Mouse (Mus musculus) MEL (cell line): ENCODE data around the gene Ssna1. TPM values are rescaled to one million over a fixed set of nuclear protein-coding genes. Genes with fewer than 3 reads are reported as not detected.

Experiments used
- DNase-seq: peaks from one replicate; pipeline ENCODE4 v3.0.0; 2011; ENCODE audit warnings: low read depth, low spot score
- H3K27ac ChIP-seq: 2 replicates; pipeline ENCODE4 v1.5.1; 2012; ENCODE audit warnings: low read depth, mild to moderate bottlenecking, control low read depth, low read length, moderate library complexity; ENCODE audit not compliant: control insufficient read depth
- H3K27me3 ChIP-seq, 2 experiments: fragments of 150-350 bp in 1 of 2; sonication (generic) in 1 of 2; 2 replicates each; pipeline ENCODE4 v1.6.1; 2012; ENCODE audit warnings: low read length in 2 of 2, mild to moderate bottlenecking in 2 of 2, improper control_type of control experiment in 1 of 2, moderate library complexity in 1 of 2; ENCODE audit not compliant: insufficient read depth in 2 of 2, control insufficient read depth in 1 of 2
- H3K36me3 ChIP-seq, 2 experiments: 2 replicates each; pipeline ENCODE4 v1.6.1; 2012 to 2014; ENCODE audit warnings: low read length in 2 of 2, improper control_type of control experiment in 1 of 2, inconsistent platforms in 1 of 2, mild to moderate bottlenecking in 1 of 2; ENCODE audit not compliant: insufficient read depth in 2 of 2, control insufficient read depth in 1 of 2
- H3K4me1 ChIP-seq, 2 experiments: fragments of 150-350 bp in 1 of 2; sonication (generic) in 1 of 2; 2 replicates each; pipeline ENCODE4 v1.6.1; 2012; ENCODE audit warnings: low read length in 2 of 2, improper control_type of control experiment in 1 of 2, mild to moderate bottlenecking in 1 of 2; ENCODE audit not compliant: insufficient read depth in 2 of 2, control insufficient read depth in 1 of 2
- H3K4me3 ChIP-seq, 2 experiments: fragments of 150-350 bp in 1 of 2; sonication (generic) in 1 of 2; 2 replicates each; pipeline ENCODE4 v1.5.1; 2012; ENCODE audit warnings: low read depth in 2 of 2, low read length in 2 of 2, mild to moderate bottlenecking in 2 of 2, moderate library complexity in 2 of 2, control low read depth in 1 of 2, improper control_type of control experiment in 1 of 2; ENCODE audit not compliant: control insufficient read depth in 1 of 2, insufficient read depth in 1 of 2
- H3K79me2 ChIP-seq: 2 replicates; pipeline ENCODE4 v1.6.1; 2012; ENCODE audit warnings: mild to moderate bottlenecking, low read length, moderate library complexity; ENCODE audit not compliant: control insufficient read depth, poor library complexity, insufficient read depth
- H3K9ac ChIP-seq: 2 replicates; pipeline ENCODE4 v1.6.1; 2012; ENCODE audit warnings: low read depth, mild to moderate bottlenecking, control low read depth, low read length, moderate library complexity; ENCODE audit not compliant: control insufficient read depth, poor library complexity, severe bottlenecking
- H3K9me3 ChIP-seq: fragments of 150-350 bp; sonication (generic); replicated peaks from 2 replicates; pipeline ENCODE4 v1.6.1; 2012; ENCODE audit warnings: mild to moderate bottlenecking, low read length, improper control_type of control experiment, moderate library complexity; ENCODE audit not compliant: insufficient read depth
- BHLHE40 ChIP-seq: IDR thresholded peaks from 2 replicates; pipeline ENCODE4 v1.6.1; 2012; ENCODE audit warnings: low read depth, mild to moderate bottlenecking, inconsistent platforms, low read length, improper control_type of control experiment, borderline replicate concordance
- CHD1 ChIP-seq: IDR thresholded peaks from 2 replicates; pipeline ENCODE4 v1.6.1; 2012; ENCODE audit warnings: low read depth, mild to moderate bottlenecking, inconsistent platforms, low read length, improper control_type of control experiment
- CHD2 ChIP-seq: IDR thresholded peaks from 2 replicates; pipeline ENCODE4 v1.6.1; 2011; ENCODE audit warnings: low read length, improper control_type of control experiment
- CTCF ChIP-seq, 3 experiments: IDR thresholded peaks in 2 of 3; conservative IDR thresholded peaks in 1 of 3; 2 replicates each; pipeline ENCODE4 v1.5.1; 2011 to 2012; ENCODE audit warnings: low read length in 3 of 3, low read depth in 2 of 3, mild to moderate bottlenecking in 2 of 3, improper control_type of control experiment in 1 of 3, inconsistent platforms in 1 of 3, mixed read lengths in 1 of 3, moderate library complexity in 1 of 3; ENCODE audit not compliant: control insufficient read depth in 1 of 3, insufficient read depth in 1 of 3, poor library complexity in 1 of 3, severe bottlenecking in 1 of 3
- ELF1 ChIP-seq: IDR thresholded peaks from 2 replicates; pipeline ENCODE4 v1.6.1; 2014; ENCODE audit warnings: low read depth, mild to moderate bottlenecking, inconsistent platforms, low read length, improper control_type of control experiment, moderate library complexity
- HCFC1 ChIP-seq: IDR thresholded peaks from 2 replicates; pipeline ENCODE4 v1.6.1; 2012; ENCODE audit warnings: low read depth, mild to moderate bottlenecking, inconsistent platforms, low read length, improper control_type of control experiment, moderate library complexity
- MAX ChIP-seq: IDR thresholded peaks from 2 replicates; pipeline ENCODE4 v1.6.1; 2011; ENCODE audit warnings: low read length, improper control_type of control experiment
- MAZ ChIP-seq: IDR thresholded peaks from 2 replicates; pipeline ENCODE4 v1.6.1; 2012; ENCODE audit warnings: low read depth, mild to moderate bottlenecking, inconsistent platforms, low read length, improper control_type of control experiment
- MEF2A ChIP-seq: IDR thresholded peaks from 2 replicates; pipeline ENCODE4 v1.6.1; 2014; ENCODE audit warnings: low read depth, mild to moderate bottlenecking, inconsistent platforms, low read length, improper control_type of control experiment; ENCODE audit not compliant: poor library complexity, insufficient replicate concordance, severe bottlenecking; ENCODE audit errors: extremely low read depth
- MXI1 ChIP-seq: IDR thresholded peaks from 2 replicates; pipeline ENCODE4 v1.6.1; 2011; ENCODE audit warnings: mild to moderate bottlenecking, low read depth, low read length, improper control_type of control experiment
- MYC ChIP-seq: IDR thresholded peaks from 2 replicates; pipeline ENCODE4 v1.6.1; 2011; ENCODE audit warnings: low read depth, mild to moderate bottlenecking, low read length, improper control_type of control experiment, moderate library complexity
- NELFE ChIP-seq: IDR thresholded peaks from 2 replicates; pipeline ENCODE4 v1.6.1; 2011; ENCODE audit warnings: low read depth, low read length, improper control_type of control experiment
- POLR2A ChIP-seq, 2 experiments: IDR thresholded peaks; 2 replicates each; pipeline ENCODE4 v1.6.1; 2011 to 2012; ENCODE audit warnings: low read length in 2 of 2, mild to moderate bottlenecking in 2 of 2, control low read depth in 1 of 2, improper control_type of control experiment in 1 of 2, low read depth in 1 of 2, moderate library complexity in 1 of 2; ENCODE audit not compliant: control insufficient read depth in 1 of 2, insufficient read depth in 1 of 2, poor library complexity in 1 of 2
- POLR2AphosphoS2 ChIP-seq: IDR thresholded peaks from 2 replicates; pipeline ENCODE4 v1.6.1; 2011; ENCODE audit warnings: low read length, improper control_type of control experiment
- RAD21 ChIP-seq: IDR thresholded peaks from 2 replicates; pipeline ENCODE4 v1.6.1; 2011; ENCODE audit warnings: mild to moderate bottlenecking, low read depth, low read length, improper control_type of control experiment
- SIN3A ChIP-seq: IDR thresholded peaks from 2 replicates; pipeline ENCODE4 v1.6.1; 2012; ENCODE audit warnings: low read length, improper control_type of control experiment, inconsistent platforms
- TBP ChIP-seq: IDR thresholded peaks from 2 replicates; pipeline ENCODE4 v1.8.0; 2011; ENCODE audit warnings: low read depth, low read length, improper control_type of control experiment
- TCF12 ChIP-seq: IDR thresholded peaks from 2 replicates; pipeline ENCODE4 v1.6.1; 2014; ENCODE audit warnings: low read depth, mild to moderate bottlenecking, inconsistent platforms, low read length, improper control_type of control experiment, moderate library complexity
- USF1 ChIP-seq: IDR thresholded peaks from 2 replicates; pipeline ENCODE4 v1.6.1; 2014; ENCODE audit warnings: low read depth, mild to moderate bottlenecking, inconsistent platforms, low read length, improper control_type of control experiment, moderate library complexity
- USF2 ChIP-seq, 2 experiments: IDR thresholded peaks; 2 replicates each; pipeline ENCODE4 v1.6.1; 2011 to 2012; ENCODE audit warnings: improper control_type of control experiment in 2 of 2, low read length in 2 of 2, borderline replicate concordance in 1 of 2, inconsistent platforms in 1 of 2, low read depth in 1 of 2, mild to moderate bottlenecking in 1 of 2; ENCODE audit not compliant: insufficient read depth in 1 of 2
- ZC3H11A ChIP-seq: IDR thresholded peaks from 2 replicates; pipeline ENCODE4 v1.6.1; 2012; ENCODE audit warnings: low read depth, mild to moderate bottlenecking, inconsistent platforms, low read length, improper control_type of control experiment
- ZMIZ1 ChIP-seq: IDR thresholded peaks from 2 replicates; pipeline ENCODE4 v1.6.1; 2012; ENCODE audit warnings: low read depth, mild to moderate bottlenecking, inconsistent platforms, low read length, improper control_type of control experiment, moderate library complexity
- polyA plus RNA-seq, 2 experiments: library from polyadenylated mRNA; stranded (reverse) in 1 of 2; unstranded in 1 of 2; fragments of >175 nt in 1 of 2; fragments of >200 nt in 1 of 2; gene quantifications; 2 replicates each; pipeline versions ENCODE4 v1.2.1 to v1.2.4; 2012; ENCODE audit warnings: low replicate concordance in 2 of 2, low read depth in 1 of 2; ENCODE audit not compliant: insufficient read length in 2 of 2, insufficient read depth in 1 of 2, missing spikeins in 1 of 2
- total RNA-seq: library from RNA; depleted of rRNA; stranded (reverse); fragments of 300-350 nt; gene quantifications from 2 replicates; pipeline ENCODE4 v1.2.3, GENCODE M21; 2012

The Ssna1 gene
- total and polyA plus RNA-seq, 3 experiments: 158 to 226 TPM; not detected in 1

GRCm38 (mm10) chr2:25229582-25229981 lies 42.7 kb downstream of the Ssna1 start (continued):
- TF ChIP-seq MAZ: no peak
- TF ChIP-seq, all 39 proteins: peak for 0

DNA sequence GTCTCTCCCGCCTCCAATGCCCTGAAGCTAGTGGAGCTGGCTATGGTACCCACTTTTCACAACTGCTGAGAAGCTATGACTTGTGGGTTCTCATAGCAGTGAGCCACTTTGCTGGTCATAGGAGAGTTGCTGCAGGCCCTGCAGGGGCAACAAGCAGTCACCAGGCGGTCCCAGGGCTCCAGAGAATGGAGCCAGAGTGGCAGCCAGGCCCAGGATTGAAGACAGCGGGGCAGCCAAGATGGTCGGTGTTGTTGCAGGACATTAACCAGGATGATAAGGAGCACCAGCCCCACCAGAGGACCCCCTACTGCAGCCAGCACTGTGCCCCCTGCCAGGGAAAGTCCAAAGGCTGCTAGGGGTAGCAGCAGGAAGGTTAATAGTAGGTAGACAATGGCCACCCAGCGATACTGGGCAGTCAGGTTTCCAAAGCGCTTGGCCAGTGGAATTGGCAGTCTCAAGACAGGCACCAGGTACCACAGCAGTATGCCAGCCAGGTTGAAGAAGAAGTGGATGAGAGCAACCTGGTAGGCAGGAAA lies 43.2 kb downstream of the Ssna1 start:
- no peak for DNase-seq
- H3K27ac ChIP-seq: peak overlapping the region; percentile 12
- peaks cover 0 to 14% of the 10 kb centered on the region in 2 experiments; a peak in 2 of 4 replicates for H3K36me3 ChIP-seq
- H3K79me2 ChIP-seq: peaks cover 7% of the 10 kb centered on the region
- peaks cover 12 to 31% of the 10 kb centered on the region in 2 experiments; a peak in 3 of 4 replicates for H3K4me1 ChIP-seq
- peak overlapping the region; percentile 3 to 50; a peak in 3 of 4 replicates for H3K4me3 ChIP-seq
- TF ChIP-seq CHD1: no peak
- no peak for TF ChIP-seq CHD2
- no peak for TF ChIP-seq MAZ
- peak overlapping the region; percentile 49 for H3K9ac ChIP-seq
- H3K27me3 ChIP-seq: no peaks in the 10 kb centered on the region
- no peaks in the 10 kb centered on the region for H3K9me3 ChIP-seq

- peaks cover 13% of the 10 kb centered on the region for H3K79me2 ChIP-seq
- TF ChIP-seq ZC3H11A (peak; percentile 38; the same call in 1 of the 2 replicates), TBP (peak; percentile 62), NELFE (peak; percentile 21), BHLHE40 (0 out of 2 replicates have a peak, but pooled peaks have one; percentile 55), MAZ (peak; percentile 83), MAX (peak; percentile 61), RAD21 (peak; percentile 59), MXI1 (peak; percentile 67), POLR2A (IDR thresholded peaks at IDR 0.05; ENCODE audit: control insufficient read depth in 1 of 2, insufficient read depth in 1 of 2, low read depth in 1 of 2, low read length in 2 of 2, poor library complexity in 1 of 2) (peak in 1 of 2 experiments; percentile 35; a peak in 1 of 4 replicates), TCF12 (0 out of 2 replicates have a peak, but pooled peaks have one; percentile 29), MEF2A (no peak), HCFC1 (peak; percentile 68), SIN3A (peak; percentile 91), ELF1 (peak; percentile 73), POLR2AphosphoS2 (no peak), USF1 (no peak), MYC (0 out of 2 replicates have a peak, but pooled peaks have one; percentile 52), ZMIZ1 (0 out of 2 replicates have a peak, but pooled peaks have one; percentile 27), CTCF (IDR thresholded peaks at IDR 0.05 in 2 of 3, conservative IDR thresholded peaks at IDR 0.05 in 1 of 3; ENCODE audit: control insufficient read depth in 1 of 3, insufficient read depth in 1 of 3, low read depth in 2 of 3, low read length in 3 of 3, poor library complexity in 1 of 3, severe bottlenecking in 1 of 3) (peak; percentile 72 to 96 (median 93)), USF2 (IDR thresholded peaks at IDR 0.05; ENCODE audit: borderline replicate concordance in 1 of 2, insufficient read depth in 1 of 2, low read depth in 1 of 2, low read length in 2 of 2) (no peak)
- H3K27ac ChIP-seq: peak overlapping the region; percentile 72
- peaks cover 7 to 26% of the 10 kb centered on the region in 2 experiments; a peak in 3 of 4 replicates for H3K4me1 ChIP-seq
- no peaks in the 10 kb centered on the region for H3K9me3 ChIP-seq
- H3K4me3 ChIP-seq: peak overlapping the region; percentile 48 to 67
- no peaks in the 10 kb centered on the region for H3K27me3 ChIP-seq
- H3K36me3 ChIP-seq: peaks cover 4 to 12% of the 10 kb centered on the region in 2 experiments
- peak overlapping the region; percentile 66 for H3K9ac ChIP-seq
- DNase-seq: peak; percentile 94
Measured at GRCm38 (mm10) chr2:25228431-25228889, 43.8 kb downstream of the Ssna1 start.
